Mouse (Mus musculus) telencephalon, adult 2 months (tissue): ENCODE data around the gene Olfr1388.
"Not testable (repeated sequence)": the region's sequence is repeated elsewhere in the genome, so short reads cannot be mapped to it uniquely, and the experiment has no call there.

Experiments
- DNase-seq: peaks from one replicate; pipeline ENCODE4 v3.0.0-alpha.2; 2011; ENCODE audit warnings: low read depth, low spot score

The Olfr1388 gene

GRCm38 (mm10) chr11:49436411-49436810 is at the start of gene Olfr1388:
Gene Olfr1388, plus strand, starts transcription at chr11:49436624.
- DNase-seq = no peak

- not testable (repeated sequence) for DNase-seq
These were observed 43.7 kb upstream of the Olfr1388 start for GRCm38 (mm10) chr11:49392707-49393106.

GRCm38 (mm10) chr11:49406784-49407183 is 29.6 kb upstream of the Olfr1388 start:
- DNase-seq = no peak

- DNase-seq = peak; percentile 15
These were observed 25.9 kb upstream of the Olfr1388 start for GRCm38 (mm10) chr11:49410540-49410939.

- DNase-seq = no peak
These were observed 13.7 kb upstream of the Olfr1388 start, which contains the start of gene Olfr1389 for GRCm38 (mm10) chr11:49422767-49423166. Gene Olfr1389, plus strand, starts transcription at chr11:49423067.

GRCm38 (mm10) chr11:49425257-49425927 is 11.0 kb upstream of the Olfr1388 start:
- DNase-seq = no peak

GRCm38 (mm10) chr11:49429641-49430040 is 6.8 kb upstream of the Olfr1388 start:
- DNase-seq = peak; percentile 18

- no peak for DNase-seq
These were observed 18.6 kb downstream of the Olfr1388 start, which contains the start of gene Olfr1387 for GRCm38 (mm10) chr11:49455043-49455442. Gene Olfr1387, plus strand, starts transcription at chr11:49455343.

- DNase-seq = not testable (repeated sequence)
These were observed 28.3 kb downstream of the Olfr1388 start, which contains the start of gene Olfr1386 for GRCm38 (mm10) chr11:49464746-49465145. Gene Olfr1386, plus strand, starts transcription at chr11:49465046.

GRCm38 (mm10) chr11:49485973-49486372 is 49.5 kb downstream of the Olfr1388 start:
- DNase-seq = no peak

GRCm38 (mm10) chr11:49488770-49489169 is 52.3 kb downstream of the Olfr1388 start, which contains the start of gene Olfr1385:
Gene Olfr1385, plus strand, starts transcription at chr11:49489070.
- DNase-seq = not testable (repeated sequence)
